Mouse (Mus musculus): Measurements from ENCODE around the gene Mia. TPM values are rescaled to one million over a fixed set of nuclear protein-coding genes. Genes with fewer than 3 reads are reported as not detected.

Gene Mia
- polyA plus RNA-seq, 1 experiment from 2014 or later: 5.0 TPM

- DNase-seq (ENCODE audit: low spot score): no peak
- 49% methylated on average over 16 of the region's 16 CpGs for WGBS
- peak overlapping the region; percentile 90 for H3K27ac ChIP-seq
- no peaks in the 10 kb centered on the region for H3K27me3 ChIP-seq (ENCODE audit: low read depth, poor library complexity, severe bottlenecking)
- H3K4me1 ChIP-seq: peaks cover 11% of the 10 kb centered on the region; the same call in 1 of the 2 replicates
- peak overlapping the region; percentile 68 for H3K4me3 ChIP-seq
- peaks cover 29% of the 10 kb centered on the region for H3K36me3 ChIP-seq
- no peaks in the 10 kb centered on the region for H3K9me3 ChIP-seq (replicated peaks)
Measured at GRCm38 (mm10) chr7:27179217-27179918, 1.6 kb downstream of the Mia start.

GRCm38 (mm10) chr7:27178324-27179216 lies 2.4 kb downstream of the Mia start, which contains the start of gene Rab4b:
Gene Rab4b (minus strand): TSS chr7:27178896.
- H3K27ac ChIP-seq: peak within 1 kb of the TSS; percentile 90
- no peaks in the 10 kb centered on the region for H3K27me3 ChIP-seq (ENCODE audit: low read depth, poor library complexity, severe bottlenecking)
- DNase-seq (ENCODE audit: low spot score): peak; percentile 98
- H3K4me1 ChIP-seq: peaks cover 11% of the 10 kb centered on the region; the same call in 1 of the 2 replicates
- WGBS: under 1% methylated on average over 52 of the region's 53 CpGs
- peaks cover 31% of the 10 kb centered on the region for H3K36me3 ChIP-seq
- H3K9me3 ChIP-seq (replicated peaks): no peaks in the 10 kb centered on the region
- peak within 1 kb of the TSS; percentile 68 for H3K4me3 ChIP-seq

DNA sequence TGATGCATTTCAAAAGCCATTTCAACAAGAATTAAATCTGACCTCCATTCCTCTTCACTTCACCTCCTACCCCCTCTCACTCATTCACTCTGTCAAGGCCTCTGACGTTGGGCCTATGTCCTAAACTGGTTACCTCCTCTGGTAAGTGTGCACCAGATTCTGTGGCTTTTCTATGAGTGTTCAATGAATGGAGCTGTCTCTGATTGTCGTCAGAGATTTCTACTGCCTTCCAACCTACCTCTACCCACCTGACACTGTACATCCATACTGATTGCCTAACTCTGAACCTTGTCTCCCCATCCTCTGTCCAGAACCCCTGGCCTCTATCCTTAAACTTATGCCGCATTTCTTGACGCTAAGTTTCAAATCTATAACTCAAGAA lies 3.0 kb downstream of the Mia start:
- H3K4me3 ChIP-seq: peak overlapping the region; percentile 68
- DNase-seq (ENCODE audit: low spot score): no peak
- H3K4me1 ChIP-seq: peaks cover 11% of the 10 kb centered on the region; the same call in 1 of the 2 replicates
- peak overlapping the region; percentile 90; the same call in 1 of the 2 replicates for H3K27ac ChIP-seq
- H3K27me3 ChIP-seq (ENCODE audit: low read depth, poor library complexity, severe bottlenecking): no peaks in the 10 kb centered on the region
- WGBS: 26% methylated on average over 4 of the region's 4 CpGs
- peaks cover 31% of the 10 kb centered on the region for H3K36me3 ChIP-seq
- no peaks in the 10 kb centered on the region for H3K9me3 ChIP-seq (replicated peaks)

- no peak overlapping the region for H3K4me3 ChIP-seq
- DNase-seq (ENCODE audit: low spot score): no peak
- no peaks in the 10 kb centered on the region for H3K9me3 ChIP-seq (replicated peaks)
- H3K4me1 ChIP-seq: peaks cover 11% of the 10 kb centered on the region; the same call in 1 of the 2 replicates
- H3K36me3 ChIP-seq: peaks cover 45% of the 10 kb centered on the region
- H3K27me3 ChIP-seq (ENCODE audit: low read depth, poor library complexity, severe bottlenecking): no peaks in the 10 kb centered on the region
- 95% methylated on average over 7 of the region's 7 CpGs for WGBS
- H3K27ac ChIP-seq: no peak overlapping the region
Measured at GRCm38 (mm10) chr7:27174896-27175295, 6.1 kb downstream of the Mia start.

- no peak for DNase-seq (ENCODE audit: low spot score)
- H3K27ac ChIP-seq: no peak overlapping the region
- peaks cover 9% of the 10 kb centered on the region; the same call in 1 of the 2 replicates for H3K4me1 ChIP-seq
- H3K4me3 ChIP-seq: no peak overlapping the region
- H3K9me3 ChIP-seq (replicated peaks): no peaks in the 10 kb centered on the region
- H3K36me3 ChIP-seq: peaks cover 46% of the 10 kb centered on the region
- WGBS: 96% methylated on average over 15 of the region's 15 CpGs
- no peaks in the 10 kb centered on the region for H3K27me3 ChIP-seq (ENCODE audit: low read depth, poor library complexity, severe bottlenecking)
Measured at GRCm38 (mm10) chr7:27174496-27174895, 6.5 kb downstream of the Mia start.

GRCm38 (mm10) chr7:27170981-27171380 lies 10.0 kb downstream of the Mia start:
- 98% methylated on average over 3 of the region's 3 CpGs for WGBS
- peaks cover 10% of the 10 kb centered on the region for H3K4me1 ChIP-seq
- H3K27ac ChIP-seq: no peak overlapping the region
- DNase-seq (ENCODE audit: low spot score): no peak
- no peak overlapping the region for H3K4me3 ChIP-seq
- no peaks in the 10 kb centered on the region for H3K9me3 ChIP-seq (replicated peaks)
- H3K36me3 ChIP-seq: peaks cover 50% of the 10 kb centered on the region
- H3K27me3 ChIP-seq (ENCODE audit: low read depth, poor library complexity, severe bottlenecking): no peaks in the 10 kb centered on the region

GRCm38 (mm10) chr7:27168371-27168770 lies 12.6 kb downstream of the Mia start:
- no peak for DNase-seq (ENCODE audit: low spot score)
- Histone ChIP-seq H3K4me3 (no peak overlapping the region), H3K27me3 (ENCODE audit: low read depth, poor library complexity, severe bottlenecking) (no peaks in the 10 kb centered on the region), H3K36me3 (peaks cover 50% of the 10 kb centered on the region), H3K27ac (no peak overlapping the region), H3K9me3 (replicated peaks) (no peaks in the 10 kb centered on the region), H3K4me1 (peaks cover 34% of the 10 kb centered on the region)
- WGBS: 80% methylated on average over 5 of the region's 5 CpGs

- Histone ChIP-seq H3K36me3 (peaks cover 50% of the 10 kb centered on the region), H3K27me3 (ENCODE audit: low read depth, poor library complexity, severe bottlenecking) (no peaks in the 10 kb centered on the region), H3K4me1 (peaks cover 42% of the 10 kb centered on the region), H3K9me3 (replicated peaks) (no peaks in the 10 kb centered on the region), H3K4me3 (peak overlapping the region; percentile 66), H3K27ac (peak overlapping the region; percentile 98)
- 82% methylated on average over 11 of the region's 11 CpGs for WGBS
- DNase-seq (ENCODE audit: low spot score): no peak
Measured at GRCm38 (mm10) chr7:27167475-27168094, 13.4 kb downstream of the Mia start.

DNA sequence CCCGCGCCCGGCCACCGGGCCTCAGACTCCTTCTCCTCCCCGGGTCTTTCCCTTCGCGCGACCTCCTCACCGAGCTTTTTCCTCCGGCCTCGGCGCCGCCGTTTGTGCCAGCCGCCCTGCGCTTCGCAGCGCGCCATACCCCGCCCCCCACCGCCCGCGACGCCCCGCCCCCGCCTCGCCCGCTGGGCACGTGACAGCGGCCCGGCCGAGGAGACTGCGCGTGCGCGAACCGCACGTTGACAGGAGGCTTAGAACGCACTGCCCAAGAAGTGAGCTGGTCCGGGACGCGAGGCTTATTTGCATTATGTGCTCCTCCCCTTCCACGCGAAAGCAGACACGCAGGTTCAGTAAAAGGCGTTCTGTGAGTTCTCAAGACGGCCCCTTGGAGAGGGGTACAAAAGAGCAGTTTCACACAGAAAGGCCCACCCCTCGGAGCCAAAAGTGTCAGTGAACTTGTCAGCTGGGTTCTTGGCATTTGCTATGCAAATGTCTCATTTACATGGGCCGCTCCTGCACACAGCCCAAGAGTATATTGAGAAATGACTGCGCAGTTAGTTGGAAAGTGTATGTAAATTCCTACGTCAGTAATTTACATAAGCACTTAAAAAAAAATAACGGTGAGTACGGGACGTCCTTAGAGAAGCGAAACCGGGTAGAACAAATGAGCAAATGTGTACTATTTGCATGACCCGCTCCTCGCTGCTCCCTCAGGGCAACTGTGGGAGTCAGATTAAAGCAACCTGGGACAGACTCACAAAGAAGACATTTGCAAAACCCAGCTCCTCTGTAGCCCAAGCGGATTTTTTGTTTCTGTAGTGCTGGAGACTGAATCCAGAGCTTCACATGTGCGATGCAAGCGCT lies 14.1 kb downstream of the Mia start, which contains the start of gene Egln2:
TSS of gene Egln2 (minus strand) at position 189 of the 861 bp plus-strand sequence.
- WGBS: 2% methylated on average over 61 of the region's 61 CpGs
- DNase-seq (ENCODE audit: low spot score): peak; percentile 99
- Histone ChIP-seq H3K9me3 (replicated peaks) (no peaks in the 10 kb centered on the region), H3K27ac (peak within 1 kb of the TSS; percentile 98), H3K4me1 (peaks cover 46% of the 10 kb centered on the region), H3K4me3 (peak within 1 kb of the TSS; percentile 66), H3K36me3 (peaks cover 50% of the 10 kb centered on the region), H3K27me3 (ENCODE audit: low read depth, poor library complexity, severe bottlenecking) (no peaks in the 10 kb centered on the region)

DNA sequence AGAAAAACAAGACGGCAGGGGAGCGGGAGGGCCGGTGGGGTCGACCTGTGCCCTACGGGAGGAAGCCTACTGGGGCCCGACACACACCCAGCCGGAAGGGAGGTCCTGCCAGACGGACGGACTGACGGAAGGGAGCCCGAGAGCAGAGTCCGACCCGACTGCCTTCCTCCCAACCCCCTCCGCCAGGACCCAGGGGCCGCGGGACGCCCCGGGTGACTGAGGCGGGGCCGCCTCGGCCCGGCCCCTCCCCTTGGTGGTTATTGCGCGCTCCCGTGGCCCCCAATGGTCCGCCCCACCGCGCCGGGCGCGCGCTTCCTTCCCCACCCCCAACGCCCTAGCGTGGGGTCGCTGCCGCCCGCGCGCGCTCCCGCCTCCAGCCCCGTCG lies 14.7 kb downstream of the Mia start:
- peak; percentile 90 for DNase-seq (ENCODE audit: low spot score)
- H3K4me3 ChIP-seq: peak overlapping the region; percentile 66
- peaks cover 53% of the 10 kb centered on the region for H3K36me3 ChIP-seq
- no peaks in the 10 kb centered on the region for H3K27me3 ChIP-seq (ENCODE audit: low read depth, poor library complexity, severe bottlenecking)
- H3K27ac ChIP-seq: peak overlapping the region; percentile 98
- H3K4me1 ChIP-seq: peaks cover 50% of the 10 kb centered on the region
- no peaks in the 10 kb centered on the region for H3K9me3 ChIP-seq (replicated peaks)
- under 1% methylated on average over 42 of the region's 43 CpGs for WGBS

GRCm38 (mm10) chr7:27165696-27166095 lies 15.3 kb downstream of the Mia start:
- 5% methylated on average over 8 of the region's 8 CpGs for WGBS
- Histone ChIP-seq H3K4me1 (peaks cover 50% of the 10 kb centered on the region), H3K9me3 (replicated peaks) (no peaks in the 10 kb centered on the region), H3K27ac (peak overlapping the region; percentile 98), H3K36me3 (peaks cover 55% of the 10 kb centered on the region), H3K4me3 (peak overlapping the region; percentile 66), H3K27me3 (ENCODE audit: low read depth, poor library complexity, severe bottlenecking) (no peaks in the 10 kb centered on the region)
- no peak for DNase-seq (ENCODE audit: low spot score)
